Mouse (Mus musculus) midbrain, embryonic 14.5 days (tissue): Measurements from ENCODE around the gene Nid2. TPM values are rescaled to one million over a fixed set of nuclear protein-coding genes. Genes with fewer than 3 reads are reported as not detected.
A peak's percentile ranks its signal among the peaks of the same experiment; 100 is the strongest.

Experiments used
- ATAC-seq: fragments of 200-750 bp; cut with Nextera tagmentation; 2 replicates; pipeline ENCODE4 v1.8.0; 2017; ENCODE audit warnings: moderate number of reproducible peaks, moderate library complexity; ENCODE audit not compliant: low FRiP score, low TSS enrichment
- DNase-seq: peaks from one replicate; pipeline ENCODE4 v3.0.0-alpha.2; 2015
- H3K27ac ChIP-seq: fragments of 300-500 bp; sonication (generic); replicated peaks from 2 replicates; pipeline ENCODE4 v1.5.1; 2014; ENCODE audit warnings: mild to moderate bottlenecking, low read depth, low read length, moderate library complexity
- H3K27me3 ChIP-seq: fragments of 300-500 bp; sonication (generic); 2 replicates; pipeline ENCODE4 v1.6.1; 2014; ENCODE audit warnings: low read length, control low read depth, mixed read lengths; ENCODE audit not compliant: control insufficient read depth, insufficient read depth
- H3K36me3 ChIP-seq: fragments of 300-500 bp; sonication (generic); 2 replicates; pipeline ENCODE4 v1.6.1; 2014; ENCODE audit warnings: low read length, control low read depth; ENCODE audit not compliant: control insufficient read depth, insufficient read depth
- H3K4me1 ChIP-seq: fragments of 300-500 bp; sonication (generic); 2 replicates; pipeline ENCODE4 v1.6.1; 2014; ENCODE audit warnings: mild to moderate bottlenecking, antibody characterized with exemption, low read length, control low read depth; ENCODE audit not compliant: control insufficient read depth, insufficient read depth
- H3K4me2 ChIP-seq: fragments of 300-500 bp; sonication (generic); 2 replicates; pipeline ENCODE4 v1.6.1; 2014; ENCODE audit warnings: mild to moderate bottlenecking, low read length, moderate library complexity
- H3K4me3 ChIP-seq: fragments of 300-500 bp; sonication (generic); replicated peaks from 2 replicates; pipeline ENCODE4 v1.5.1; 2014; ENCODE audit warnings: low read depth, low read length
- H3K9ac ChIP-seq: fragments of 300-500 bp; sonication (generic); replicated peaks from 2 replicates; pipeline ENCODE4 v1.6.1; 2014; ENCODE audit warnings: mild to moderate bottlenecking, low read length, moderate library complexity
- H3K9me3 ChIP-seq: fragments of 300-500 bp; sonication (generic); 2 replicates; pipeline ENCODE4 v1.6.1; 2016; ENCODE audit warnings: low read length, control low read depth, mixed read lengths; ENCODE audit not compliant: control insufficient read depth
- WGBS: fragments of 180-500 bp; shearing (Covaris S2); extraction: QIAGEN DNeasy Blood & Tissue Kit; methylation state at CpG from one replicate; pipeline ENCODE4 v1.1.7; 2014; 5-methylcytosine and 5-hydroxymethylcytosine counted together
- polyA plus RNA-seq: library from polyadenylated mRNA; unstranded; fragments of >200 nt; fragmentation: Nextera tagmentation; extraction: Ambion mirVana; gene quantifications from 2 replicates; pipeline ENCODE4 v1.2.1, GENCODE M21; 2014

Gene Nid2
- polyA plus RNA-seq, 1 experiment from 2014 or later: 48.3 TPM

DNA sequence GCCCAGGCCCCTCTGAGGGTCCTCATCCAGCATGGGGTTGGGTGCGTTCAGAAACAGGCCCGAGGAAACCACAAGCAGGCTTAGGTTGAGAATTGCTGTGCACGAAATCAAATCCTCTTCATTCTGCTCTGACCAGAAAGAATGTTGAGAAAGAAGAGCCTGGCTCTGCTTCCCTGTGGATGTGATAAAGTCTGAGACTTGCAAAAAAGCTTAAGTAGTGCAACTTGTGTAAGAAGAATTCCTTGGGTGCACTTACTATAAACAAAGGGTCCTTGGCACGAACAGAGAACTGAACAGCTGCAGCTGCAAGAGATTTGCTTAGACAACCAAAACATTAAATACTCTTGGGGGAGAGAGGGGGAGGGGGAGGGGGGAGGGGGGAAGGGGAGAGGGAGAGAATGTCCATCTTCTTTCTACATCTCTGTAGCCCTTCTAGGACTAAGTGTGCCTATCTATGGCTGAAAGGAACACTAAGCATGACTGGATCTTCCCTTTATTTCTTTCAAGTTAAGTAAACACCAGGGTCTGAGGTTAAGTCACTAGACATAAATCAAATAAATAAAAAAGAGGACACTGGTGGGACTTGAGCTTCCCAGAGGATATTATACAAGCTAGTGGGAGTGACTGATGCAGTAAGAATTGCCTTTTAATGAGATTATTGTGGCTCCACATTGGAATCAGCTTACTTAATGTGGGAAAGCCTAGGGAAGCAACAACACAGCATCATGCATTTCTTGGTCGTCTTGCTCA lies 12.8 kb upstream of the Nid2 start:
- Histone ChIP-seq H3K4me3 (no peak overlapping the region), H3K4me2 (no peak overlapping the region), H3K27me3 (no peaks in the 10 kb centered on the region), H3K9me3 (no peaks in the 10 kb centered on the region), H3K9ac (no peak overlapping the region), H3K27ac (no peak overlapping the region), H3K36me3 (no peaks in the 10 kb centered on the region), H3K4me1 (peaks cover 7% of the 10 kb centered on the region; the same call in 1 of the 2 replicates)
- DNase-seq (no peak), ATAC-seq (no peak)
- WGBS: 29% methylated on average over 5 of the region's 5 CpGs

DNA sequence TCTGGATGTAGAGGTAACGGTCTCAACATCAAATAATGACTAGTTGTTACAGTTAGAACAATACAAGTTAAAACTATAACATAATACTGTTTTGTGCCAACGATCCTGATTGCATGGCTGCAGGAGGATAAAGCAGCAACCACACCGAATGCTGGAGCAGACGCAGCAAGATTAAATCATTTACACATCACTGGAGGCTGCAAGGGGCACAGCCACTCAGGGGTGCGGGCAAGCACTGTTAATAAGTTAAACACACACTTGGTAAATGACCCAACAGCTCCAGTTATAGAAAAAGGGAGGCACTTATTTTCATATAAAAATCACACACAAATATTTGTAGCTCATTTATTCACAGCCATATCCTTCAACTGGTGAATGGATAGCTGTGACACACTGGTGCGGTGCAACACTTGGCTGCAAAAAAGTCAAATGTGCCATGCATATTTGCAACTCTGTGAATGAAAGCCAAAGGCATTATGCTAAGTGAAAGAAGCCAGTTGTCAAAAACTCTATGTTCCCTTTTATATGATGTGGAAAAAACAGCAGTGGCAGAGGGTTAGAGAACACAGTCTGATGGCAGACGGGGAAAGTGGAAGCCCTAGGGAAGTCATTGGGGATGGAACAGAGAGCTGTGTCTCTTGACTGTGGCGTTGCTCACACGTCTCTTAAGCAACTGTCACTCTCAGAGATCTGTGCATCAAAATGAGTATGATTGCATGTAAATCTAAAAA lies 11.5 kb upstream of the Nid2 start:
- no peak overlapping the region for H3K4me2 ChIP-seq
- peaks cover 7% of the 10 kb centered on the region; the same call in 1 of the 2 replicates for H3K4me1 ChIP-seq
- no peak for ATAC-seq
- H3K9me3 ChIP-seq: no peaks in the 10 kb centered on the region
- no peak for DNase-seq
- WGBS: 57% methylated on average over 9 of the region's 9 CpGs
- no peak overlapping the region for H3K4me3 ChIP-seq
- no peaks in the 10 kb centered on the region for H3K27me3 ChIP-seq
- no peak overlapping the region for H3K9ac ChIP-seq
- H3K27ac ChIP-seq: no peak overlapping the region
- no peaks in the 10 kb centered on the region for H3K36me3 ChIP-seq

DNA sequence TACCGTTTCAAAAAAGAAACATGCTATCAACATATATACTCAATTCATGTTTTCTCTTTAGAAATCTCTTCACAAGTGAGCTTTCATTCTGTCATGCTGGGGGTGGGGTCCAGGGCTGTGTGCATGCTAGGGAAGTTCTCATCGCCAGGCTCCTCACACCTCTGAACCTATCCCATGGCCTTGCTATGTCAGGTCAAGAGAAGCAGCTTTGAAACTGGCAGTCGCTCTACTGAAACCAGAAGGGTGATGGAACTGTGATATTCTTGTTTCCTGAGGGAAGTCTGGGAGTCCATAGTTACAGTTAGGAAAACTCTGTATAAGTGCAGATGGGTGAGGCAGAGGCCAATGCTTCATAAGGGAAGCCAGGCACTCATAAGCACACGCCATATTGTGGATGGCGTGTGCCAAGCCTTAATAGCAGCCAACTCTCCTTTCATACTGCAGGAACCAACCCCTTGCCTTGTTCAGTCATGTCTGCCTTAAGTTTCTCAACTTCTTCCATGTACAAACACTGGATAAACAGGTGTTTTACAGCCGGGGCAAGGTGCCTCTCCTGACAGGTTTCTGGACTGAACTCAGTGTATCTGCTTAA lies 10.8 kb upstream of the Nid2 start:
- H3K27me3 ChIP-seq: no peaks in the 10 kb centered on the region
- WGBS: 95% methylated on average over 6 of the region's 6 CpGs
- H3K4me1 ChIP-seq: peaks cover 5% of the 10 kb centered on the region; the same call in 1 of the 2 replicates
- H3K36me3 ChIP-seq: no peaks in the 10 kb centered on the region
- H3K9ac ChIP-seq: no peak overlapping the region
- H3K4me2 ChIP-seq: no peak overlapping the region
- no peak overlapping the region for H3K4me3 ChIP-seq
- ATAC-seq: no peak
- H3K27ac ChIP-seq: no peak overlapping the region
- DNase-seq: no peak
- H3K9me3 ChIP-seq: no peaks in the 10 kb centered on the region

DNA sequence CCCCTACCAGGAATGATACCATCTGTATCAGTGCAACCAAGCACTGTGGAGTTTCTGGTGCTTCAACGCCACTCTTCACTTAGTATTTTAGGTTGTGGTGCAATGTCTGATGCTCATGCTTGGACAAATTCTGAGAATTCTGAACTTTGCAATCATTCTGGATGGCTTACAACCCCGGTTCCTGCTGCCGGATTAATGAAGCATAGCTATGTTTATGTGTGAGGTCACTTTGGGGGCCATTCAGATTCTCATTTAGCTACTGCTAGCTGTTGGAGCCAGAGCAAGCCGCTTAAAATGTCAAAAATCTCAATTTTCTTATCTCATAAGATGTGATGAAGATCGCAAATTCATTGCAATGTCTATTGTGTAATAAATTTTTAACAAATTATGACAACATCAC lies 6.2 kb upstream of the Nid2 start:
- no peaks in the 10 kb centered on the region for H3K27me3 ChIP-seq
- 91% methylated on average over 5 of the region's 5 CpGs for WGBS
- H3K9me3 ChIP-seq: no peaks in the 10 kb centered on the region
- no peak overlapping the region for H3K4me2 ChIP-seq
- H3K4me1 ChIP-seq: no peaks in the 10 kb centered on the region
- H3K27ac ChIP-seq: no peak overlapping the region
- ATAC-seq (no peak), DNase-seq (no peak)
- no peak overlapping the region for H3K4me3 ChIP-seq
- H3K36me3 ChIP-seq: no peaks in the 10 kb centered on the region
- no peak overlapping the region for H3K9ac ChIP-seq

DNA sequence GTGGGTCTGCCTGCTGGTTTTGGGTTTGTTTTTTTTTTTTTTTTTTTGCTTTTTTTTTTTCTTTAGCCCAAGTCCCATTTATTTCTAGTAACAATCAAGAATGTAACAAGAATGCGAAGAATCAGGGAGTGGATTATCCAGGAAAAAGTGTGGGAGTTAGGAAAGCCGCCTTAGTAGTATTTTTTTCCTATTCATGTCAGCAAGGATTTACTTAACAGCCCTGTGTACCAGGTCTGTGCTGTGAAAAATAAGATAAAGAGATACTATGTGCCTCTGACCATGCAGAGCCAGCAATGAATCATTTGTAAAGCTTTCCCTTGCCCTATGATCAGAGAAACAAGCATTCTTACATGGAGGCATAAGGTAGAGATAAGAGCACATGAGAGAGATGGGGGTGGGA lies 4.8 kb upstream of the Nid2 start:
- Histone ChIP-seq H3K9ac (no peak overlapping the region), H3K9me3 (no peaks in the 10 kb centered on the region), H3K4me2 (no peak overlapping the region), H3K4me3 (no peak overlapping the region), H3K27me3 (peaks cover 11% of the 10 kb centered on the region), H3K36me3 (no peaks in the 10 kb centered on the region), H3K27ac (no peak overlapping the region), H3K4me1 (peaks cover 9% of the 10 kb centered on the region; the same call in 1 of the 2 replicates)
- DNase-seq (no peak), ATAC-seq (no peak)
- 83% methylated on average over 2 of the region's 2 CpGs for WGBS

DNA sequence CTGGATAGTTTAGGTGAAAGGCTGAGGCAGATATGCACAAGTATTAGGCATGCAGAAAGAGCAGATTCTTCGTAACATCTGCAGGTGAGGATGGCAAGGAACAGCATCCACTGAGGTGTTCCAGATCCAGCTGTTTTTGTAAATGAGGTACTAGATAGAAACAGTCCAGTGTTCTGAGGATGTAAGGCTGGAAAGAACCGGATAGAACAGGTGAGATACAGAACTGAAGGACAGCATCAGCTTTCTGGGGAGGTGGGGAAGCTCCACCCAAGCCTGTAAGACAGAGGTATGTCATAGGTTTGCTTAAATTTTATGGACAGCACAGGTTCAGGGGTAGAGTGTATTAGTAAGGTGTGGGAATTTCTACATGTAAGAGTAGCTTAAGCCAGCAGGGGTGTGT lies 4.3 kb upstream of the Nid2 start:
- no peak for DNase-seq
- Histone ChIP-seq H3K36me3 (no peaks in the 10 kb centered on the region), H3K4me2 (no peak overlapping the region), H3K27ac (no peak overlapping the region), H3K4me3 (no peak overlapping the region), H3K4me1 (peaks cover 13% of the 10 kb centered on the region; the same call in 1 of the 2 replicates), H3K27me3 (peaks cover 16% of the 10 kb centered on the region), H3K9me3 (no peaks in the 10 kb centered on the region), H3K9ac (no peak overlapping the region)
- WGBS: 79% methylated on average over 2 of the region's 2 CpGs
- no peak for ATAC-seq

DNA sequence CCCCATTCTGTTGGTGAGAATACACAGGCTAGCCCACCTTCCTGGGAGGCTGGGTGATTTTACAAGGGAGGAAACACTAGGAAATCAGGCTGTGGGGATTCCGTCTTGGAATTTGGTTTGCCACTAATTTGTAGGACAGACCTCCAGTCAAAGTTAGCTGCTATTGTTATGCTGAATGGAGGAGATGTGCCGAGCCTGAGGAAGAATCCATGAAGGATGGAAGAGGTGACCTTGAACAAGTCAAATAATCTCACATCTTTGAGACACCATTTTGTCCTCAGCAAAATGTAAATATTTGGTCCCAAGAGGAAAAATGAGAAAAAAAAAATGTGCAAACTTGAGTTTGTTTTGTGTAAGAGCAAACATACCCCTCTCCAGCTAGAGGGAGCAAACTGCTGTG lies 1.3 kb upstream of the Nid2 start:
- ATAC-seq (no peak), DNase-seq (no peak)
- 45% methylated on average over 2 of the region's 2 CpGs for WGBS
- Histone ChIP-seq H3K27ac (no peak overlapping the region), H3K27me3 (peaks cover 36% of the 10 kb centered on the region), H3K4me1 (peaks cover 20% of the 10 kb centered on the region), H3K9ac (no peak overlapping the region), H3K4me3 (no peak overlapping the region), H3K9me3 (no peaks in the 10 kb centered on the region), H3K36me3 (no peaks in the 10 kb centered on the region), H3K4me2 (no peak overlapping the region)

DNA sequence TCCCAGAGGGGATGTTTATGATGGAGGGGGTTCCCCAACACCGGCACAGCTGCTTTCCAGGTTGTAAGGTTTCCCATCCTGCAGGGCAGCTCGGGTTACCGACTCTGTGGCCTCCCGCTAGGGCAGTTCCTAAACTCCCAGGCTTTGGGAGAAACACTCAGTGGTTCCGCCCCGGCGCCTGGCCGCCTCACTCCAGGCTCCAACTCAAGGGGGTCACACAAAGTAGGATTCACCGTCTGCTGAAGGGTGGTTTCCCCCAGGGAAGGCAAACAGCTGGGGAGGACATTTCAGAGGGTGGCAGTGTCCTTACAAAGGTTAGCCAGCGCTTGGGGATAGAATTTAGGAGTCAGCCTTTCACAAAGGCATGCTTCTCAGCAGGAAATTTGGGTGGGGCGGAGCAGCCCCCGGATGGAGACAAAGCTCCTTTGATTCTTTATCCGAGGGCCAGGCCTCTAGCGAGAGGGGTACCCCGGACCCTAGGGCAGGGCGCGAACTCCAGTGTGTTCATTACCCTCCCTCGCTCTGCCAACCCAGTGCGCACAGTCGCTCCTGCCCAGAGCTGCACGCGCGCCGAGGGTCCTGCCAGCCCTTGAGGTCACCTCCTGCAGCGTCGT lies 547 bp upstream of the Nid2 start:
- no peak for ATAC-seq
- Histone ChIP-seq H3K27ac (no peak overlapping the region), H3K9me3 (no peaks in the 10 kb centered on the region), H3K36me3 (no peaks in the 10 kb centered on the region), H3K4me2 (peak overlapping the region; percentile 96), H3K27me3 (peaks cover 36% of the 10 kb centered on the region), H3K4me1 (peaks cover 20% of the 10 kb centered on the region), H3K4me3 (peak overlapping the region; percentile 50), H3K9ac (no peak overlapping the region)
- 2% methylated on average over 26 of the region's 26 CpGs for WGBS
- no peak for DNase-seq
